Mouse (Mus musculus) liver, embryonic 12.5 days (tissue): ENCODE measurements around the gene Gm11565. TPM values are rescaled to one million over a fixed set of nuclear protein-coding genes. Genes with fewer than 3 reads are reported as not detected.
"Not testable (repeated sequence)": the region's sequence is repeated elsewhere in the genome, so short reads cannot be mapped to it uniquely, and the experiment has no call there.

ENCODE experiments used
- ATAC-seq: fragments of 200-750 bp; cut with Nextera tagmentation; 2 replicates; pipeline ENCODE4 v1.8.0; 2017; ENCODE audit warnings: moderate number of reproducible peaks, mild to moderate bottlenecking, moderate library complexity
- H3K27ac ChIP-seq: fragments of 300-500 bp; sonication (generic); 2 replicates; pipeline ENCODE4 v1.5.1; 2016; ENCODE audit warnings: mild to moderate bottlenecking
- H3K27me3 ChIP-seq: fragments of 300-500 bp; sonication (generic); replicated peaks from 2 replicates; pipeline ENCODE4 v1.6.1; 2016; ENCODE audit warnings: mild to moderate bottlenecking, moderate library complexity
- H3K36me3 ChIP-seq: fragments of 300-500 bp; sonication (generic); 2 replicates; pipeline ENCODE4 v1.6.1; 2016; ENCODE audit warnings: mild to moderate bottlenecking, moderate library complexity
- H3K4me1 ChIP-seq: fragments of 300-500 bp; sonication (generic); 2 replicates; pipeline ENCODE4 v1.6.1; 2016
- H3K4me2 ChIP-seq: fragments of 300-500 bp; sonication (generic); 2 replicates; pipeline ENCODE4 v1.6.1; 2016; ENCODE audit warnings: mild to moderate bottlenecking, moderate library complexity
- H3K4me3 ChIP-seq: fragments of 300-500 bp; sonication (generic); 2 replicates; pipeline ENCODE4 v1.5.1; 2016; ENCODE audit warnings: mild to moderate bottlenecking, moderate library complexity
- H3K9ac ChIP-seq: fragments of 300-500 bp; sonication (generic); 2 replicates; pipeline ENCODE4 v1.6.1; 2016; ENCODE audit warnings: mild to moderate bottlenecking, moderate library complexity
- H3K9me3 ChIP-seq: fragments of 300-500 bp; sonication (generic); replicated peaks from 2 replicates; pipeline ENCODE4 v1.6.1; 2016; ENCODE audit warnings: mild to moderate bottlenecking, moderate library complexity
- WGBS: fragments of 180-500 bp; shearing (Covaris S2); methylation state at CpG from one replicate; pipeline ENCODE4 v1.1.7; 2016; ENCODE audit not compliant: insufficient replicate concordance; 5-methylcytosine and 5-hydroxymethylcytosine counted together
- polyA plus RNA-seq: library from polyadenylated mRNA; unstranded; fragments of >200 nt; fragmentation: Nextera tagmentation; extraction: Ambion mirVana; gene quantifications from 2 replicates; pipeline ENCODE4 v1.2.1, GENCODE M21; 2016

Gm11565 gene
- polyA plus RNA-seq, result not detected in 2 replicates

GRCm38 (mm10) chr11:99914451-99914850 is at the start of gene Gm11565:
Gene Gm11565 (plus strand): TSS chr11:99914751.
- 66% methylated on average over 3 of the region's 3 CpGs for WGBS
- no peaks in the 10 kb centered on the region for H3K4me1 ChIP-seq
- no peak within 1 kb of the TSS for H3K27ac ChIP-seq
- no peak within 1 kb of the TSS for H3K4me2 ChIP-seq
- H3K9me3 ChIP-seq, result no peaks in the 10 kb centered on the region
- H3K27me3 ChIP-seq, result no peaks in the 10 kb centered on the region
- H3K36me3 ChIP-seq, result no peaks in the 10 kb centered on the region
- no peak within 1 kb of the TSS for H3K9ac ChIP-seq
- ATAC-seq, result no peak
- H3K4me3 ChIP-seq, result no peak within 1 kb of the TSS

- not testable (repeated sequence) for H3K36me3 ChIP-seq, H3K4me3 ChIP-seq, H3K27ac ChIP-seq, H3K27me3 ChIP-seq, H3K4me2 ChIP-seq, ATAC-seq, H3K9ac ChIP-seq, H3K9me3 ChIP-seq, H3K4me1 ChIP-seq
- 76% methylated on average over 1 of the region's 1 CpGs for WGBS
Observed at GRCm38 (mm10) chr11:99873089-99873488, 41.5 kb upstream of the Gm11565 start, which contains the start of gene Krtap9-1. Gene Krtap9-1 (plus strand): TSS chr11:99873389.

GRCm38 (mm10) chr11:99878887-99879286 is 35.7 kb upstream of the Gm11565 start, which contains the start of gene Gm11567:
Gene Gm11567 (plus strand): TSS chr11:99879187.
- WGBS, result 10% methylated on average over 1 of the region's 1 CpGs

GRCm38 (mm10) chr11:99907620-99908019 is 6.9 kb upstream of the Gm11565 start, which contains the start of gene Krtap31-1:
Gene Krtap31-1 (plus strand): TSS chr11:99907920.
- 61% methylated on average over 2 of the region's 2 CpGs for WGBS
- H3K27me3 ChIP-seq, result no peaks in the 10 kb centered on the region
- H3K27ac ChIP-seq, result no peak within 1 kb of the TSS
- no peak within 1 kb of the TSS for H3K4me3 ChIP-seq
- no peak within 1 kb of the TSS for H3K9ac ChIP-seq
- ATAC-seq, result no peak
- no peaks in the 10 kb centered on the region for H3K9me3 ChIP-seq
- no peaks in the 10 kb centered on the region for H3K36me3 ChIP-seq
- H3K4me1 ChIP-seq, result no peaks in the 10 kb centered on the region
- no peak within 1 kb of the TSS for H3K4me2 ChIP-seq

More at GRCm38 (mm10) chr11:99878887-99879286, 35.7 kb upstream of the Gm11565 start, which contains the start of gene Gm11567:
- H3K36me3 ChIP-seq, H3K9ac ChIP-seq, H3K9me3 ChIP-seq, H3K27ac ChIP-seq, H3K4me2 ChIP-seq, H3K27me3 ChIP-seq, H3K4me3 ChIP-seq, H3K4me1 ChIP-seq, ATAC-seq: not testable (repeated sequence)

GRCm38 (mm10) chr11:99935991-99936390 is 21.4 kb downstream of the Gm11565 start, which contains the start of gene Krtap31-2:
Gene Krtap31-2 (plus strand): TSS chr11:99936291.
- ATAC-seq, result no peak
- H3K9ac ChIP-seq, result no peak within 1 kb of the TSS
- no peak within 1 kb of the TSS for H3K27ac ChIP-seq
- 62% methylated on average over 1 of the region's 1 CpGs for WGBS
- no peak within 1 kb of the TSS for H3K4me2 ChIP-seq
- H3K27me3 ChIP-seq, result no peaks in the 10 kb centered on the region
- no peak within 1 kb of the TSS for H3K4me3 ChIP-seq
- no peaks in the 10 kb centered on the region for H3K36me3 ChIP-seq
- no peaks in the 10 kb centered on the region for H3K4me1 ChIP-seq
- H3K9me3 ChIP-seq, result no peaks in the 10 kb centered on the region

- Histone ChIP-seq H3K9me3 (no peaks in the 10 kb centered on the region), H3K9ac (no peak overlapping the region), H3K36me3 (no peaks in the 10 kb centered on the region), H3K4me3 (no peak overlapping the region), H3K27me3 (no peaks in the 10 kb centered on the region), H3K4me2 (no peak overlapping the region), H3K4me1 (no peaks in the 10 kb centered on the region), H3K27ac (no peak overlapping the region)
- no peak for ATAC-seq
- 56% methylated on average over 9 of the region's 9 CpGs for WGBS
Observed at GRCm38 (mm10) chr11:99937751-99938264, 23.3 kb downstream of the Gm11565 start.

- WGBS, result 62% methylated on average over 2 of the region's 2 CpGs
- Histone ChIP-seq H3K4me2 (no peak within 1 kb of the TSS), H3K36me3 (no peaks in the 10 kb centered on the region), H3K27ac (no peak within 1 kb of the TSS), H3K4me3 (no peak within 1 kb of the TSS), H3K9me3 (no peaks in the 10 kb centered on the region), H3K9ac (no peak within 1 kb of the TSS), H3K27me3 (no peaks in the 10 kb centered on the region), H3K4me1 (no peaks in the 10 kb centered on the region)
- no peak for ATAC-seq
Observed at GRCm38 (mm10) chr11:99948175-99948574, 33.6 kb downstream of the Gm11565 start, which contains the start of gene Krtap9-5. Gene Krtap9-5 (plus strand): TSS chr11:99948475.

GRCm38 (mm10) chr11:99964213-99964612 is 49.7 kb downstream of the Gm11565 start:
- Histone ChIP-seq H3K4me3 (no peak overlapping the region), H3K27ac (no peak overlapping the region), H3K9me3 (no peaks in the 10 kb centered on the region), H3K4me2 (no peak overlapping the region), H3K9ac (no peak overlapping the region), H3K36me3 (no peaks in the 10 kb centered on the region), H3K4me1 (no peaks in the 10 kb centered on the region), H3K27me3 (no peaks in the 10 kb centered on the region)
- 55% methylated on average over 6 of the region's 6 CpGs for WGBS
- ATAC-seq, result no peak

Other genes starting within 250 kb of the Gm11565 start
- gene Krtap4-6, start 248.8 kb upstream of the Gm11565 start, polyA plus RNA-seq, result not detected in 2 replicates
- not detected in 2 replicates for gene Gm14190, start 224.0 kb upstream of the Gm11565 start, polyA plus RNA-seq
- gene Gm14180, start 180.5 kb upstream of the Gm11565 start, polyA plus RNA-seq, result not detected in 2 replicates
- gene Gm11595, start 141.8 kb upstream of the Gm11565 start, polyA plus RNA-seq, result not detected in 2 replicates
- gene Krtap4-8, start 134.0 kb upstream of the Gm11565 start, polyA plus RNA-seq, result not detected in 2 replicates
- not detected in 2 replicates for gene Krtap4-9, start 129.6 kb upstream of the Gm11565 start, polyA plus RNA-seq
- not detected in 2 replicates for gene Gm11596, start 121.3 kb upstream of the Gm11565 start, polyA plus RNA-seq
- not detected in 2 replicates for gene Gm11569, start 115.8 kb upstream of the Gm11565 start, polyA plus RNA-seq
- not detected in 2 replicates for gene Gm11554, start 110.3 kb upstream of the Gm11565 start, polyA plus RNA-seq
- gene Krtap4-13, start 104.9 kb upstream of the Gm11565 start, polyA plus RNA-seq, result not detected in 2 replicates
- not detected in 2 replicates for gene Gm11564, start 99.1 kb upstream of the Gm11565 start, polyA plus RNA-seq
- gene 2300003K06Rik, start 76.7 kb upstream of the Gm11565 start, polyA plus RNA-seq, result not detected in 2 replicates
- not detected in 2 replicates for gene Krtap4-16, start 63.1 kb upstream of the Gm11565 start, polyA plus RNA-seq
- not detected in 2 replicates for gene Gm11568, start 56.8 kb upstream of the Gm11565 start, polyA plus RNA-seq
- not detected in 2 replicates for gene Gm11559, start 50.3 kb upstream of the Gm11565 start, polyA plus RNA-seq
- not detected in 2 replicates for gene Krtap9-1, start 41.4 kb upstream of the Gm11565 start, polyA plus RNA-seq
- gene Gm11567, start 35.6 kb upstream of the Gm11565 start, polyA plus RNA-seq, result not detected in 2 replicates
- not detected in 2 replicates for gene Krtap31-1, start 6.8 kb upstream of the Gm11565 start, polyA plus RNA-seq
- not detected in 2 replicates for gene Krtap31-2, start 21.5 kb downstream of the Gm11565 start, polyA plus RNA-seq
- not detected in 2 replicates for gene Krtap9-5, start 33.7 kb downstream of the Gm11565 start, polyA plus RNA-seq
- not detected in 2 replicates for gene Krtap29-1, start 64.3 kb downstream of the Gm11565 start, polyA plus RNA-seq
- gene Krtap16-1, start 71.8 kb downstream of the Gm11565 start, polyA plus RNA-seq, result not detected in 2 replicates
- not detected in 2 replicates for gene Krtap17-1, start 79.2 kb downstream of the Gm11565 start, polyA plus RNA-seq
- gene Krt33a, start 101.5 kb downstream of the Gm11565 start, polyA plus RNA-seq, result not detected in 2 replicates
- gene Krt33b, start 115.1 kb downstream of the Gm11565 start, polyA plus RNA-seq, result not detected in 2 replicates
- gene Krt34, start 126.8 kb downstream of the Gm11565 start, polyA plus RNA-seq, result not detected in 2 replicates
- gene Krt31, start 135.8 kb downstream of the Gm11565 start, polyA plus RNA-seq, result not detected in 2 replicates
- gene Krt32, start 173.5 kb downstream of the Gm11565 start, polyA plus RNA-seq, result not detected in 2 replicates
- not detected in 2 replicates for gene Krt35, start 181.5 kb downstream of the Gm11565 start, polyA plus RNA-seq
- not detected in 2 replicates for gene Krt36, start 190.9 kb downstream of the Gm11565 start, polyA plus RNA-seq
- gene Krt13, start 206.8 kb downstream of the Gm11565 start, polyA plus RNA-seq, result not detected in 2 replicates
- 0.28 and 0.36 TPM in 2 replicates for gene Krt15, start 221.2 kb downstream of the Gm11565 start, polyA plus RNA-seq
- gene Krt19, start 233.9 kb downstream of the Gm11565 start, polyA plus RNA-seq, result 4.0 and 6.7 TPM in 2 replicates